Mouse (Mus musculus) myocyte (in vitro differentiated cells): Measurements from ENCODE around the gene Atg4b. TPM values are rescaled to one million over a fixed set of nuclear protein-coding genes. Genes with fewer than 3 reads are reported as not detected.
A peak's percentile ranks its signal among the peaks of the same experiment; 100 is the strongest.
"Not testable (repeated sequence)": the region's sequence is repeated elsewhere in the genome, so short reads cannot be mapped to it uniquely, and the experiment has no call there.

Experiments
- H3K27me3 ChIP-seq: one replicate; pipeline ENCODE4 v1.6.1; 2011; ENCODE audit not compliant: control insufficient read depth, insufficient read depth, insufficient read length
- H3K36me3 ChIP-seq: one replicate; pipeline ENCODE4 v1.6.1; 2011; ENCODE audit not compliant: control insufficient read depth, insufficient read depth
- H3K4me2 ChIP-seq: one replicate; pipeline ENCODE4 v1.6.1; 2011; ENCODE audit warnings: low read depth, control low read depth
- H3K4me3 ChIP-seq: one replicate; pipeline ENCODE4 v1.5.1; 2011; ENCODE audit warnings: mild to moderate bottlenecking, control low read depth, moderate library complexity
- H3K79me2 ChIP-seq: one replicate; pipeline ENCODE4 v1.6.1; 2011; ENCODE audit not compliant: control insufficient read depth, insufficient read depth
- H3ac ChIP-seq: one replicate; pipeline ENCODE4 v1.6.1; 2011; ENCODE audit not compliant: control insufficient read depth, insufficient read length
- CEBPB ChIP-seq: IDR thresholded peaks from 2 replicates; pipeline ENCODE4 v1.6.1; 2011; ENCODE audit warnings: mild to moderate bottlenecking, moderate library complexity; ENCODE audit not compliant: poor library complexity, insufficient read depth, severe bottlenecking
- E2F4 ChIP-seq: IDR thresholded peaks from one replicate; pipeline ENCODE4 v1.6.1; 2011; ENCODE audit warnings: mild to moderate bottlenecking, control low read depth, moderate library complexity; ENCODE audit not compliant: insufficient read depth
- MAX ChIP-seq: IDR thresholded peaks from one replicate; pipeline ENCODE4 v1.6.1; 2011; ENCODE audit warnings: low read depth, mild to moderate bottlenecking, control low read depth
- MYOD1 ChIP-seq, 3 experiments: IDR thresholded peaks; one replicate each; pipeline ENCODE4 v1.6.1; 2011; ENCODE audit warnings: control low read depth in 2 of 3, low read depth in 2 of 3, mild to moderate bottlenecking in 2 of 3, moderate library complexity in 1 of 3; ENCODE audit not compliant: insufficient read length in 2 of 3, control insufficient read depth in 1 of 3
- MYOG ChIP-seq, 3 experiments: IDR thresholded peaks; one replicate each; pipeline ENCODE4 v1.6.1; 2011; ENCODE audit warnings: control low read depth in 2 of 3, low read depth in 2 of 3, mild to moderate bottlenecking in 2 of 3; ENCODE audit not compliant: insufficient read length in 2 of 3, control insufficient read depth in 1 of 3, insufficient read depth in 1 of 3
- POLR2A ChIP-seq: IDR thresholded peaks from one replicate; pipeline ENCODE4 v1.6.1; 2011; ENCODE audit warnings: low read depth, mild to moderate bottlenecking, control low read depth, moderate library complexity; ENCODE audit not compliant: insufficient read length
- POLR2AphosphoS2 ChIP-seq: IDR thresholded peaks from one replicate; pipeline ENCODE4 v1.6.1; 2011; ENCODE audit warnings: low read depth, control low read depth; ENCODE audit not compliant: insufficient read length
- REST ChIP-seq: IDR thresholded peaks from one replicate; pipeline ENCODE4 v1.6.1; 2011; ENCODE audit warnings: mild to moderate bottlenecking, control low read depth, moderate library complexity; ENCODE audit not compliant: insufficient read depth, insufficient read length
- SRF ChIP-seq: IDR thresholded peaks from one replicate; pipeline ENCODE4 v1.6.1; 2011; ENCODE audit warnings: low read depth; ENCODE audit not compliant: control insufficient read depth, insufficient read length
- TCF12 ChIP-seq: IDR thresholded peaks from one replicate; pipeline ENCODE4 v1.6.1; 2011; ENCODE audit warnings: mild to moderate bottlenecking, control low read depth; ENCODE audit not compliant: poor library complexity, insufficient read depth, severe bottlenecking
- TCF3 ChIP-seq: IDR thresholded peaks from one replicate; pipeline ENCODE4 v1.6.1; 2011; ENCODE audit warnings: low read depth, control low read depth; ENCODE audit not compliant: insufficient read length
- USF1 ChIP-seq: IDR thresholded peaks from one replicate; pipeline ENCODE4 v1.6.1; 2011; ENCODE audit warnings: low read depth, mild to moderate bottlenecking, control low read depth, moderate library complexity
- polyA plus RNA-seq: library from polyadenylated mRNA; unstranded; fragments of >200 nt; fragmentation: generic; extraction: Trizol; gene quantifications from one replicate; pipeline ENCODE4 v1.2.1, GENCODE M21; 2012; ENCODE audit warnings: missing spikeins

Gene Atg4b
- polyA plus RNA-seq, 1 experiment = 49.9 TPM

GRCm38 (mm10) chr1:93826540-93826835 lies 75.2 kb downstream of the Atg4b start:
- Histone ChIP-seq H3K4me2 (no peak overlapping the region), H3K4me3 (peak overlapping the region; percentile 49)

GRCm38 (mm10) chr1:93832754-93833360 lies 81.6 kb downstream of the Atg4b start:
- not testable (repeated sequence) for H3K36me3 ChIP-seq, H3K27me3 ChIP-seq, H3K79me2 ChIP-seq, H3ac ChIP-seq, H3K4me2 ChIP-seq, H3K4me3 ChIP-seq

More at GRCm38 (mm10) chr1:93826540-93826835, 75.2 kb downstream of the Atg4b start:
- Histone ChIP-seq H3ac (no peak overlapping the region), H3K36me3 (no peaks in the 10 kb centered on the region), H3K79me2 (no peaks in the 10 kb centered on the region), H3K27me3 (no peaks in the 10 kb centered on the region)
- TF ChIP-seq TCF12 = no peak
- TF ChIP-seq MYOD1 (IDR thresholded peaks at IDR 0.05; ENCODE audit: control insufficient read depth in 1 of 3, insufficient read length in 2 of 3, low read depth in 2 of 3) = no peak
- no peak for TF ChIP-seq E2F4
- TF ChIP-seq REST = no peak
- TF ChIP-seq MAX = no peak

GRCm38 (mm10) chr1:93834671-93835150 lies 83.4 kb downstream of the Atg4b start:
- TF ChIP-seq TCF3 (no peak), POLR2A (no peak), TCF12 (no peak), USF1 (no peak)
- Histone ChIP-seq H3K79me2 (no peaks in the 10 kb centered on the region), H3K4me3 (no peak overlapping the region), H3K4me2 (no peak overlapping the region), H3K27me3 (no peaks in the 10 kb centered on the region), H3ac (no peak overlapping the region), H3K36me3 (no peaks in the 10 kb centered on the region)

- no peaks in the 10 kb centered on the region for H3K27me3 ChIP-seq
- H3K36me3 ChIP-seq = no peaks in the 10 kb centered on the region
- no peaks in the 10 kb centered on the region for H3K79me2 ChIP-seq
- no peak overlapping the region for H3ac ChIP-seq
- no peak overlapping the region for H3K4me2 ChIP-seq
- no peak for TF ChIP-seq USF1
- TF ChIP-seq TCF3 = no peak
- no peak for TF ChIP-seq E2F4
- H3K4me3 ChIP-seq = no peak overlapping the region
These were observed 83.9 kb downstream of the Atg4b start for GRCm38 (mm10) chr1:93835211-93835610.

- Histone ChIP-seq H3K27me3 (no peaks in the 10 kb centered on the region), H3K4me3 (no peak overlapping the region), H3ac (no peak overlapping the region), H3K4me2 (no peak overlapping the region), H3K36me3 (no peaks in the 10 kb centered on the region), H3K79me2 (no peaks in the 10 kb centered on the region)
- TF ChIP-seq TCF12 (no peak), CEBPB (no peak), POLR2A (no peak), E2F4 (no peak), SRF (no peak), USF1 (no peak), TCF3 (no peak), REST (no peak), MYOG (IDR thresholded peaks at IDR 0.05; ENCODE audit: control insufficient read depth in 1 of 3, insufficient read depth in 1 of 3, insufficient read length in 2 of 3, low read depth in 2 of 3) (no peak), MAX (no peak), MYOD1 (IDR thresholded peaks at IDR 0.05; ENCODE audit: control insufficient read depth in 1 of 3, insufficient read length in 2 of 3, low read depth in 2 of 3) (no peak), POLR2AphosphoS2 (no peak)
These were observed 84.7 kb downstream of the Atg4b start for GRCm38 (mm10) chr1:93835876-93836531.

- Histone ChIP-seq H3K27me3 (no peaks in the 10 kb centered on the region), H3K36me3 (no peaks in the 10 kb centered on the region), H3K4me2 (no peak overlapping the region), H3ac (no peak overlapping the region), H3K4me3 (no peak overlapping the region), H3K79me2 (no peaks in the 10 kb centered on the region)
- no peak for TF ChIP-seq E2F4
- TF ChIP-seq CEBPB = no peak
- TF ChIP-seq POLR2AphosphoS2 = no peak
- no peak for TF ChIP-seq USF1
- TF ChIP-seq MYOG (IDR thresholded peaks at IDR 0.05; ENCODE audit: control insufficient read depth in 1 of 3, insufficient read depth in 1 of 3, insufficient read length in 2 of 3, low read depth in 2 of 3) = no peak
- TF ChIP-seq REST = no peak
- TF ChIP-seq TCF3 = no peak
- no peak for TF ChIP-seq SRF
- TF ChIP-seq TCF12 = no peak
- no peak for TF ChIP-seq MAX
- no peak for TF ChIP-seq MYOD1 (IDR thresholded peaks at IDR 0.05; ENCODE audit: control insufficient read depth in 1 of 3, insufficient read length in 2 of 3, low read depth in 2 of 3)
- TF ChIP-seq POLR2A = no peak
These were observed 85.2 kb downstream of the Atg4b start for GRCm38 (mm10) chr1:93836532-93836913.
